Mouse (Mus musculus): ENCODE data around the gene Gm960. TPM values are rescaled to one million over a fixed set of nuclear protein-coding genes. Genes with fewer than 3 reads are reported as not detected.

The Gm960 gene
- polyA plus RNA-seq, 1 experiment from 2014 or later = 0.33 TPM

GRCm38 (mm10) chr19:4623419-4623818, 75.0 kb downstream of the Gm960 start:
- no peak overlapping the region for H3K4me2 ChIP-seq (ENCODE audit: low read depth, low read length)
- H3K4me1 ChIP-seq (ENCODE audit: insufficient read depth) = peaks cover 11% of the 10 kb centered on the region
- H3K27me3 ChIP-seq (ENCODE audit: insufficient read depth, low read length) = no peaks in the 10 kb centered on the region
- ATAC-seq (no peak), DNase-seq (no peak)
- H3K27ac ChIP-seq (ENCODE audit: low read depth) = no peak overlapping the region
- TF ChIP-seq EP300 (IDR thresholded peaks at IDR 0.05; ENCODE audit: low read depth) (no peak), CTCF (IDR thresholded peaks at IDR 0.05; ENCODE audit: low read depth) (no peak)
- H3K9ac ChIP-seq (replicated peaks) = no peak overlapping the region
- H3K36me3 ChIP-seq (replicated peaks; ENCODE audit: insufficient read depth, low read length) = peaks cover 38% of the 10 kb centered on the region
- no peaks in the 10 kb centered on the region for H3K9me3 ChIP-seq (ENCODE audit: low read length)
- no peak overlapping the region for H3K4me3 ChIP-seq (ENCODE audit: low read depth, low read length)
- 94% methylated on average over 9 of the region's 9 CpGs for WGBS (ENCODE audit: insufficient replicate concordance)

- Histone ChIP-seq H3K36me3 (replicated peaks; ENCODE audit: insufficient read depth, low read length) (peaks cover 43% of the 10 kb centered on the region), H3K9me3 (ENCODE audit: low read length) (no peaks in the 10 kb centered on the region), H3K4me3 (ENCODE audit: low read depth, low read length) (no peak overlapping the region), H3K9ac (replicated peaks) (no peak overlapping the region), H3K27ac (ENCODE audit: low read depth) (no peak overlapping the region), H3K27me3 (ENCODE audit: insufficient read depth, low read length) (no peaks in the 10 kb centered on the region), H3K4me1 (ENCODE audit: insufficient read depth) (peaks cover 11% of the 10 kb centered on the region), H3K4me2 (ENCODE audit: low read depth, low read length) (no peak overlapping the region)
- DNase-seq (no peak), ATAC-seq (no peak)
- 87% methylated on average over 5 of the region's 5 CpGs for WGBS (ENCODE audit: insufficient replicate concordance)
- TF ChIP-seq EP300 (IDR thresholded peaks at IDR 0.05; ENCODE audit: low read depth) (no peak), CTCF (IDR thresholded peaks at IDR 0.05; ENCODE audit: low read depth) (no peak)
Measured at GRCm38 (mm10) chr19:4622780-4623179, 75.7 kb downstream of the Gm960 start.

- Histone ChIP-seq H3K27ac (ENCODE audit: low read depth) (no peak overlapping the region), H3K27me3 (ENCODE audit: insufficient read depth, low read length) (no peaks in the 10 kb centered on the region), H3K4me1 (ENCODE audit: insufficient read depth) (peaks cover 12% of the 10 kb centered on the region), H3K4me3 (ENCODE audit: low read depth, low read length) (no peak overlapping the region), H3K9me3 (ENCODE audit: low read length) (no peaks in the 10 kb centered on the region), H3K9ac (replicated peaks) (no peak overlapping the region), H3K36me3 (replicated peaks; ENCODE audit: insufficient read depth, low read length) (peaks cover 47% of the 10 kb centered on the region), H3K4me2 (ENCODE audit: low read depth, low read length) (no peak overlapping the region)
- no peak for TF ChIP-seq EP300 (IDR thresholded peaks at IDR 0.05; ENCODE audit: low read depth)
- no peak for TF ChIP-seq CTCF (IDR thresholded peaks at IDR 0.05; ENCODE audit: low read depth)
- WGBS (ENCODE audit: insufficient replicate concordance) = 87% methylated on average over 7 of the region's 7 CpGs
- no peak for ATAC-seq
- DNase-seq = no peak
Measured at GRCm38 (mm10) chr19:4620721-4621120, 77.7 kb downstream of the Gm960 start.

GRCm38 (mm10) chr19:4619461-4619860, 79.0 kb downstream of the Gm960 start:
- no peaks in the 10 kb centered on the region for H3K9me3 ChIP-seq (ENCODE audit: low read length)
- TF ChIP-seq EP300 (IDR thresholded peaks at IDR 0.05; ENCODE audit: low read depth) = no peak
- TF ChIP-seq CTCF (IDR thresholded peaks at IDR 0.05; ENCODE audit: low read depth) = no peak
- DNase-seq (no peak), ATAC-seq (no peak)
- H3K4me1 ChIP-seq (ENCODE audit: insufficient read depth) = peaks cover 18% of the 10 kb centered on the region
- no peak overlapping the region for H3K4me2 ChIP-seq (ENCODE audit: low read depth, low read length)
- 83% methylated on average over 10 of the region's 10 CpGs for WGBS (ENCODE audit: insufficient replicate concordance)
- H3K27me3 ChIP-seq (ENCODE audit: insufficient read depth, low read length) = no peaks in the 10 kb centered on the region
- no peak overlapping the region for H3K9ac ChIP-seq (replicated peaks)
- no peak overlapping the region for H3K27ac ChIP-seq (ENCODE audit: low read depth)
- H3K36me3 ChIP-seq (replicated peaks; ENCODE audit: insufficient read depth, low read length) = peaks cover 47% of the 10 kb centered on the region
- H3K4me3 ChIP-seq (ENCODE audit: low read depth, low read length) = no peak overlapping the region

GRCm38 (mm10) chr19:4618183-4618582, 80.3 kb downstream of the Gm960 start:
- Histone ChIP-seq H3K4me2 (ENCODE audit: low read depth, low read length) (no peak overlapping the region), H3K4me1 (ENCODE audit: insufficient read depth) (peaks cover 19% of the 10 kb centered on the region), H3K9me3 (ENCODE audit: low read length) (no peaks in the 10 kb centered on the region), H3K27me3 (ENCODE audit: insufficient read depth, low read length) (no peaks in the 10 kb centered on the region), H3K27ac (ENCODE audit: low read depth) (no peak overlapping the region), H3K36me3 (replicated peaks; ENCODE audit: insufficient read depth, low read length) (peaks cover 50% of the 10 kb centered on the region), H3K9ac (replicated peaks) (no peak overlapping the region), H3K4me3 (ENCODE audit: low read depth, low read length) (no peak overlapping the region)
- ATAC-seq (no peak), DNase-seq (no peak)
- no peak for TF ChIP-seq EP300 (IDR thresholded peaks at IDR 0.05; ENCODE audit: low read depth)
- peak; percentile 29 for TF ChIP-seq CTCF (IDR thresholded peaks at IDR 0.05; ENCODE audit: low read depth)
- WGBS (ENCODE audit: insufficient replicate concordance) = 37% methylated on average over 18 of the region's 18 CpGs

- Histone ChIP-seq H3K9ac (replicated peaks) (no peak overlapping the region), H3K27ac (ENCODE audit: low read depth) (no peak overlapping the region), H3K36me3 (replicated peaks; ENCODE audit: insufficient read depth, low read length) (peaks cover 39% of the 10 kb centered on the region), H3K27me3 (ENCODE audit: insufficient read depth, low read length) (no peaks in the 10 kb centered on the region), H3K4me2 (ENCODE audit: low read depth, low read length) (no peak overlapping the region), H3K4me1 (ENCODE audit: insufficient read depth) (peaks cover 19% of the 10 kb centered on the region), H3K4me3 (ENCODE audit: low read depth, low read length) (no peak overlapping the region), H3K9me3 (ENCODE audit: low read length) (no peaks in the 10 kb centered on the region)
- ATAC-seq = no peak
- TF ChIP-seq EP300 (IDR thresholded peaks at IDR 0.05; ENCODE audit: low read depth) (no peak), CTCF (IDR thresholded peaks at IDR 0.05; ENCODE audit: low read depth) (no peak)
- DNase-seq = no peak
- WGBS (ENCODE audit: insufficient replicate concordance) = 38% methylated on average over 4 of the region's 4 CpGs
Measured at GRCm38 (mm10) chr19:4616546-4616945, 81.9 kb downstream of the Gm960 start.
